Mouse (Mus musculus) MN1 (cell line): ENCODE results near the gene Dnajc7.

ENCODE experiments used
- DNase-seq: peaks from one replicate; pipeline ENCODE4 v3.0.0-alpha.2; 2016; ENCODE audit warnings: low spot score

Gene Dnajc7

GRCm38 (mm10) chr11:100580275-100580674 lies 39.7 kb downstream of the Dnajc7 start:
- no peak for DNase-seq

GRCm38 (mm10) chr11:100579116-100579799 lies 40.7 kb downstream of the Dnajc7 start:
- peak; percentile 46 for DNase-seq

GRCm38 (mm10) chr11:100577852-100578599 lies 41.9 kb downstream of the Dnajc7 start:
- DNase-seq: no peak

GRCm38 (mm10) chr11:100576256-100576655 lies 43.7 kb downstream of the Dnajc7 start:
- DNase-seq: no peak

- DNase-seq: no peak
These were observed 44.5 kb downstream of the Dnajc7 start for GRCm38 (mm10) chr11:100575484-100575855.

GRCm38 (mm10) chr11:100574708-100575483 lies 45.1 kb downstream of the Dnajc7 start, which contains the start of gene Cnp:
Gene Cnp (plus strand): TSS chr11:100574904.
- peak; percentile 48 for DNase-seq

GRCm38 (mm10) chr11:100574188-100574587 lies 45.8 kb downstream of the Dnajc7 start:
- no peak for DNase-seq

- no peak for DNase-seq
These were observed 48.8 kb downstream of the Dnajc7 start for GRCm38 (mm10) chr11:100571202-100571567.

GRCm38 (mm10) chr11:100570430-100571201 lies 49.4 kb downstream of the Dnajc7 start:
- DNase-seq: peak; percentile 87

GRCm38 (mm10) chr11:100569789-100570188 lies 50.2 kb downstream of the Dnajc7 start:
- peak; percentile 62 for DNase-seq

GRCm38 (mm10) chr11:100568692-100569091 lies 51.3 kb downstream of the Dnajc7 start:
- DNase-seq: no peak

GRCm38 (mm10) chr11:100567815-100568245 lies 52.1 kb downstream of the Dnajc7 start:
- no peak for DNase-seq

GRCm38 (mm10) chr11:100567229-100567628 lies 52.7 kb downstream of the Dnajc7 start:
- DNase-seq: no peak

- DNase-seq: no peak
These were observed 55.3 kb downstream of the Dnajc7 start for GRCm38 (mm10) chr11:100564703-100565102.

GRCm38 (mm10) chr11:100564297-100564696 lies 55.7 kb downstream of the Dnajc7 start:
- DNase-seq: no peak

- DNase-seq: no peak
These were observed 58.2 kb downstream of the Dnajc7 start for GRCm38 (mm10) chr11:100561748-100562147.

- DNase-seq: no peak
These were observed 60.5 kb downstream of the Dnajc7 start for GRCm38 (mm10) chr11:100559476-100559875.

- no peak for DNase-seq
These were observed 62.4 kb downstream of the Dnajc7 start for GRCm38 (mm10) chr11:100557563-100557962.

- peak; percentile 80 for DNase-seq
These were observed 64.4 kb downstream of the Dnajc7 start for GRCm38 (mm10) chr11:100555583-100555982.

- peak; percentile 30 for DNase-seq
These were observed 67.1 kb downstream of the Dnajc7 start for GRCm38 (mm10) chr11:100552842-100553241.

- no peak for DNase-seq
These were observed 69.9 kb downstream of the Dnajc7 start for GRCm38 (mm10) chr11:100550101-100550500.

- no peak for DNase-seq
These were observed 70.5 kb downstream of the Dnajc7 start for GRCm38 (mm10) chr11:100549466-100549865.
